Mouse (Mus musculus): Measurements from ENCODE around the gene Wee1.
"Not testable (repeated sequence)": the region's sequence is repeated elsewhere in the genome, so short reads cannot be mapped to it uniquely, and the experiment has no call there.

The Wee1 gene

DNA sequence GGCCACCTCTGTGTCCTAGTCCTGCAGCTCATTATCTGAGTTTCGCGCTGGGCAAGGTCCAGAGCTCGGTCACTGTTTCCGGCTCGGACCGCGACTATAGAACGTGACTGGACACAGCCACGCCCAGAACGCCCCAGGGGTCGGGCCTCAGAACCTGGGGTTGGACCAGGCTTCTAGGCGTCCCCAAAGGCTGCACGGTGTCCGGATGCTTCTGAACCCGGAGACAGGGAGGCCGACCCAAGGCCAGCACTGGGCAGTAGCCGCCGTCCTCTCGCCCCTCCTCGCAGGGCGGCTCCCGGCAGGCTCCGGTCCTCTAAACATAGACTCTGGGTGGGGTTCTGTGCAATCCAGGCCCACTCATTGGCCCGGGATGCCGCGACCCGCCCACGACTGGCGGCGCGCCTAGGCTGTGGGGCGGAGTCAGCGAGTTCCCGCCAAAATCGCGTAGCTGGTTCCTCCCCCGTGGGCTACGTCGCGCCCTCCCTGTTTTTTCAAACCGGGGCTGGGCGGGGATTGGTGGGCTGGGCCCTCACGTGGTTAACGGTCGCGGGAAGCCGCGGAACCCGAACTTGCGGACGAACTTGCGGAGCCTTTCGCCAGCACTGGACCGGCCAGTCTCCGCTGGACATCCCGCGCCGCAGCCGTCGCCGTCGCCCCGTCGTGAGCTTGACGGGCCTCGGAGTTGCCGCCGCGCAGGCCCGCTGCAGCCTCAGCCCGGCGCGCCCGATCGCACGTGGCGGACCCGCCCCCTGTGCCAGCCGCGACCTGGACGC is at the start of gene Wee1:
Gene Wee1, plus strand, starts transcription at position 531 of the 773 bp plus-strand sequence.
- DNase-seq (ENCODE audit: low read depth, low spot score), result peak; percentile 89

DNA sequence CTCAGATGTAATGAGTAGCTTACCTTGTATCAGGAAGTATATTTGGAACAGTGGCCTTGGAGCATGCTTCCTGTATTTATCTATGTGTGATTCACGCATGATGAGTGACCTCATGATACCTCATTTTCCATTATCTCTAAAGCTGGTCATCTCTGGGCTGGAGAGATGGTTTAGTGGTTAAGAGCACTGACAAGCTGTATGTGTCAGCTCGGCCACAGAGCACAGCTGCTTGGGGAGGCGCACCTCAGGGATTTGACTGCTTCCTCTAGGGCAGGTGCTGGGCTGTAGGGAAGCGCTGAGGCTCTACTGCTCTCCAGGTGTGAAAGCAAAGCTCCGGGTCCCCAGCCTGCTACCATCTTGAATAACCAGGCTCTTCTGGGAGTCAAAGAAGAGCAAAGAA is 43.7 kb upstream of the Wee1 start:
- no peak for DNase-seq (ENCODE audit: low read depth, low spot score)

DNA sequence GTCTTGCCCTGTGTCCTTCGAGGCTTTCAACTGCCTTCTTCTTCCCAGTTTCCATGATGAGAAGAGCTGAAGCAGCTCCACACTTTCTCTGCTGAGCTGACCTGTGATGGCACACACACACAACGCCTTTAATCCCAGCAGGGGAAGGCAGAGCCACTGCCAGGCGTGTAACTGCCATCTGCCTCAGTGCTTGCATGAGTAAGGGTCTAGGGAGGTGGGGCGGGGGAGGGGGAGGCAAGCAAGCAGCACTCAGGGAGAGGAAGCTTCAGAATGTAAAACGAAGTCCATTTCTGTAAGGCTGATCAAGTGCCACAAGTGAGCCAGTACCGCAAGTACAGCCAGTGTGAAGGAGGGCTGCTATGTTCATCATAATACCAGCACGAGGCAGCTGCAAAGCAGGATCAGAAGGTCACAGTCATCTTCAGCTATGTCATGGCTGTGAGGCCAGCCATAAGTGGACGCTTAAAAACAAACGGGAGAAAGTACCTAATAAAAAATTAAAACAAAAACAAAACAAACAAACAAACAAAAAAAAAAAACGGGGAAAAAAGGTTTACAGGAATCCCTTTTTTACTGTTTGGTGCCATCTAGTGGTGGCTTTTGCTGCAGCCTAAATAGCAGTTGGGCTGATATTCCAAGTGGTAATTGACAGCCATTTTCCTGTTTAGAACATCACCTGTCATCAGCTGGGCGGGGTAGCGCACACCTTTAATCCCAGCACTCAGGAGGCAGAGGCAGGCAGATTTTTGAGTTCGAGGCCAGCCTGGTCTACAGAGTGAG is 38.3 kb upstream of the Wee1 start:
- no peak for DNase-seq (ENCODE audit: low read depth, low spot score)

DNA sequence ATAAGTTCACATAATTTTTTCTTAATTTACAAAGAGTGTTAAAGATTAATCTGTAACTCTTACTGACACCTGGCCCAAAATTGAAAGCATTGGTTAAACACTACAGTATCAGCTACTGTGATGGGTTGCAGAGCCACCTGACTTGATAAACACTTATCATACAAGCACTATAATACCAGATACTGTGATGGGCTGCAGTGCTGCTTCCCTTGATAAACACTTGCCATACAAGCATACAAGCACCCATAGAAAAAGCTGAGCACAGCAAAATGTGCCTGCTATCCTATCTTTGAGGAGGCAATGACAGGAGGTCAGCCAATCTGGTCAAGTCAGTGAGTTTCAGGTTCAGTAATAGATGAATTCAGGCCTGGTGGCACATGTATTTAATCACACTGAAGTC is 36.6 kb upstream of the Wee1 start:
- DNase-seq (ENCODE audit: low read depth, low spot score), result no peak

DNA sequence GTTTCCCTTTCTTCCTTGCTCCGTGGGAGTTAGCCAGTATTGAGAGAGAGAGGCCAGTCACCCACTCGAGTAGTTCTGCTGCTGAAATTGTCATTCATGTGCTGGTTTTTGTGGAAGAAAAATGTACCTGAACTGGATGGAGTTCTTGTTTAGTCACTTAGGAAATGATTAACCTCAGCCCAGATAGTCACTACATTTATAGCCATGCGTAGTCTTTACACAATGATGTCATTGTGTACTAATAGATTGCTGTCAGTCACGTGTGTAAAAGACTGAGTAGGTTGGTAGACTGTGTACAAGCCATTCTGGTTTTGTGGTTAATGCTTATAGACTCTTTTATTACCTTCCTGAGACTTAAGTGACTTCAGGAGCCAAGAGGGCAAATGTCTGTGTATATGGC is 33.9 kb upstream of the Wee1 start:
- DNase-seq (ENCODE audit: low read depth, low spot score), result no peak

DNA sequence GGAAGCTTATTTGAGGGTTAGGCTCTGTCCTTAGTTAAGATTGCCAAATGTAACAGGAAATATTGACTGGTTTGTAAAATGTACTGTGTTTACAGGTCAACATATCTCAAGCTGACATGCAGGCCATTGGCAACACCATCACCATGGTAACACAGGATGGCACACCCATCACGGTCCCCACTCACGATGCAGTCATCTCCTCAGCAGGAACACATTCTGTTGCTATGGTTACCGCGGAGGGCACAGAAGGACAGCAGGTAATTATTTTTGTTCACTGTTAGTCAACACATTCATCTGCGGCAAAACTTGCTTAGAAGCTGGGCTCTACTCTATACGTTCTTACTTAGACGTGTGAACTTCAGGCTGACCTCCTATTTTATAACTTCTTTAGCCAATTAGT is 30.2 kb upstream of the Wee1 start:
- peak; percentile 34 for DNase-seq (ENCODE audit: low read depth, low spot score)

DNA sequence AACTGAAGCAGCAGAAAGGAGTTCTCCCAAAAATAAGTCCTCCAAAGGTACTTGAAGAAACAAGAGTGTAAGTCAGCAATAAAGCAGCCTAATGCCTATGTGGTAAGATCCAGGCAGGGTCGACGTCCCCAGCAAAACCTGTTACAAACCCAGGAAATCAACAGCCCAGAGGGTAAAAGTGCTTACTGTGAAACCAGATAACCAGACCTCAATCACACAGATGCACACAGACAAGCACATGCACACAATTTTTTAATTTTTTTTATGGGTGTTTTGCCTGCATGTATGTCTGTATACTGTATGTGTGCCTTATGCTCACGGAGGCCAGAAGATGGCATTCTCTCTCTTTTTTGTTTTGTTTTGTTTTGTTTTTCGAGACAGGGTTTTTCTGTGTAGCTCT is 25.5 kb upstream of the Wee1 start:
- DNase-seq (ENCODE audit: low read depth, low spot score), result no peak

DNA sequence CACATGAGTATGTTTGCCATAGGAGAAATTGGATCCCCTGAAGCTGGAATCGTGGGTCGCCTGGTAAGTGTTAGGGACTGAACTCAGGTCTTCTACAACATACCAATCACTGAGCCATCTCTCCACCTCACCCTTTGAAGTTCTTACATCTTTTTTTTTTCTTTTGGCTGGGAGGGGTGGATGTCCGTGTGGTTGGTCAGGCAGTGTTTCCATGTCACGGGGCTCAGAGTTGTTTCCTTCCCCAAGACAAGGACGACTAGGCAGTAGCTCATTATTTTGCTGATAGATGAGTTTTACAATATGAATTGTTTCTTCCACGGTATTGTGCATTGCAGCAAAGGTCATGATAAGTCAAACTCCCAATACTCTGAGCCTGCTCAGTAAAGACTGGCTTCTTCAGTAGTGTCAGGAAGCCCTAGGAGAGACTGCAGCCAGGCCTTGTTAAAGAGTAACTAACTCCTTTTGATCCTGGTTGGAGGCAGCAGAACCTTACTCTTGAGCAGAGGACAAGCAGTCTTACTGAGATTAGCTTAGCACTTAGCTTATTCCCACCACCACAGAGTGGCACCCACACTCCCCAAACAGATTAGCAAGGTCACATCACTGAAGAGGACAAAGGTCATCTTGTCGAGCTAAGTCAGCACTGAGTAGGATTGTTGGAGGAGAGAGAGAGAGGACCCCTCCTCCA is 24.6 kb upstream of the Wee1 start:
- no peak for DNase-seq (ENCODE audit: low read depth, low spot score)

DNA sequence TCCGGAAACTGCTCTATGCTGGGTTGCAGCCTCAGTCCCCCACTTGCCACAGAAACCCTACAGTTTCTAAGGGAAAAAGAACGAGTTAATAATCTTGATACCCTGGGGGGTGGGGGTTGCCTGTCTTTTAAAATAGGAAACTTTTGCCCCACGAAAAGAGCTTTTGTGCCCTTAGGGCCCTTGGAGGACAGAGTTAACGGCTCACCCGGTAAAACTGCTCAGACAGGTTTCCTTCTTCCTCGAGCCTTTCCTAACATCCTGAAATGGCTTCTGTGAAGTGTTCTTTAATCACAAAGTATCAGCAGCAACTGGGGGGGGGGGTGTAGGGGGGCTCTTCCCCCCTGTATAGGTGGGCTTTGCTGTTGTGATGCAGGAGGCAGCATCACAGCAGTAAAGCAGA is 21.0 kb upstream of the Wee1 start:
- DNase-seq (ENCODE audit: low read depth, low spot score), result no peak

DNA sequence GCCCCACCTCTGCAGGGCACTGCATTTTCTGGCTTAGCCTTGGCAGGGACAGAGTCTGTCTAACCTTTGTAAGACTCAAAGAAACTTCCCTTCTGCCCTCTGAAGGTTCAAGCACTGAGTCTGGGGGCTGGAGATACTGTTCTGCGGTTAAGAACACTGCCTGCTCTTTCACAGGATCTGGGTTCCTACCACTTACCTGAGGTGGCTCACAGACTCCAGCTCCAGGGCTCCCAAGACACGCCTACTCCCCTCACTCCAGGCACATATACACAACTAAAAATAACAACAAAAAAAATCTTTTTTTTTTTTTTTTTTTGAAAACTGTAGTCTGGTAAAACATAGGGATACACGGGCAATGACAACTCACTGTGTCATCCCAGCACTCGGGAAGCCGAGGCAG is 20.6 kb upstream of the Wee1 start:
- no peak for DNase-seq (ENCODE audit: low read depth, low spot score)

DNA sequence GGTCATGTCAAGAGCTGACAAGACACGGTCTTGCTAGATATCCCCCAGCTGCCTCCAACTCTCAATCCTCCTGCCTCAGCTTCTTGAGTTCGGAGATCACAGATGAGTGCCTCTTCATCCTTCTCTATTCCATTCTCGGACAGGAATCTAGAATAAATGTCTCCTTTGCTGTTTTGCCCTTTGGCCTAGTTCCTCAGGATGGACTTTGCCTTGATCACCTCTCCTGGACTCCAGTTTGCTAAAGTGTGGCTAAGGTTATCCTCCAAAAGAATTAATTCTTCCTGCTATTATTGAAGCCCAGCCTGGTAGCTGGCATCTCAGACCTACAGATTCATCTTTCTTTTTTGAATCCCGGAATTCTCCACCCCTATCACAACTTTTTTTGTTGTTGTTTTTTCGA is 16.8 kb upstream of the Wee1 start:
- DNase-seq (ENCODE audit: low read depth, low spot score), result no peak

DNA sequence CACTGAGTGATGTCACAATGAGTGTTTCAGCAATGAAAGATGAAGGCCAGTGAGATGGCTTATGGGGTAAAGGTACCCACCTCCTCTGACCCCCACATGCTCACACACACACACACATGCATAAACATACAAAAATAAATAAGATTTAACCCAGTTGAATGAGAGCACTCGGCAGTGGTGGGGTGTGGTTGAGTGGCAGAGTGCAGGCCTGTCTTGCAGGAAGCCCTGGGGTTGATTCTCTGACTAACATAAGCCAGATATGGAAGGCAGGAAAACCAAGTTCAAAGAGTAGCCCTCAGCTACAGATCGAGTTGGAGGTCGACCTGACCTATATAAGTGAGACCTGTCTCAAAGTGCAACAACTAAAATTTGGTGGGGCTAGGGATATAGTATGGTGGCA is 15.2 kb upstream of the Wee1 start:
- no peak for DNase-seq (ENCODE audit: low read depth, low spot score)

DNA sequence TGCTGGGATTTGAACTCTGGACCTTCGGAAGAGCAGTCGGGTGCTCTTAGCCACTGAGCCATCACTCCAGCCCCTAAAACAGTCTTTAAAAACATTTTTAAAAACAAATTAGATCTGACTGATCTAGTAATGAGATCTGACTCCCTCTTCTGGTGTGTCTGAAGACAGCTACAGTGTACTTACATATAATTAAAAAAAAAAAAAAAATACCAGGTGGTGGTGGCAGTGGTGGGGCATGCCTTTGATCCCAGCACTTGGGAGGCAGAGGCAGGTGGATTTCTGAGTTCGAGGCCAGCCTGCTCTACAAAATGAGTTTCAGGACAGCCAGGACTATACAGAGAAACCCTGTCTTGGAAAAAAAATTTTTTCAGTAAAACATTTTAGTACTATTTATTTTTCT is 13.3 kb upstream of the Wee1 start:
- not testable (repeated sequence) for DNase-seq (ENCODE audit: low read depth, low spot score)

DNA sequence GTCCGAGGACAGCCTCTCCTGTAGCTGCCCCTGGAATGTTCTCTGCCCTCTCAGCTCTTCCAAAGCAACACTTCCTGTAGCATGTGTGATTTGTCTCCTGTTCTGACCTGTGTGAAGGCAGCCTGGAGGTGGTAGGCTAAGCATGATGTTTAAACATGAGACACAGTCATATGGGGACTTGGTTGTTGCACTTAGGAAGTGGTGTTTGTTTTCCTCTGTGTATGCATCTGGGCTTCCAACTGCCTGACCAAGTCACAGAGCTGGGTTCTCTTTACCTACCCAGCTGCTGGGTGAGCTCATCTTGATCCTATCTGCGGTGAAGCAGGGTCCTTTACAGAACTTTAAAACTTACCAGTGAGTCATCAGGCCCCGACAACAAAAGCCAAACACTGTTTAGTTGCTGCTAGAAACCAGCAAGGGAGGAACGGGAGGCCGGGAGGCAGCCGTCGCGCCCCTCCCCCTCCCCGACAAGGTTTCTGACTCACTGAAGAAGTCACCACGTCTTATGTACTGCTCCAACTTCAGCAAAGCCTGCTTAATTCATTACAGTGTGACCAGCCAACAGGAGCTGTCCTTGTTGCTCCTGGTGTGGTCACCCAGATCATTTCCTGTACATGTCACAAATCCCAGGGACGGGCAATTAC is 12.8 kb upstream of the Wee1 start:
- no peak for DNase-seq (ENCODE audit: low read depth, low spot score)

DNA sequence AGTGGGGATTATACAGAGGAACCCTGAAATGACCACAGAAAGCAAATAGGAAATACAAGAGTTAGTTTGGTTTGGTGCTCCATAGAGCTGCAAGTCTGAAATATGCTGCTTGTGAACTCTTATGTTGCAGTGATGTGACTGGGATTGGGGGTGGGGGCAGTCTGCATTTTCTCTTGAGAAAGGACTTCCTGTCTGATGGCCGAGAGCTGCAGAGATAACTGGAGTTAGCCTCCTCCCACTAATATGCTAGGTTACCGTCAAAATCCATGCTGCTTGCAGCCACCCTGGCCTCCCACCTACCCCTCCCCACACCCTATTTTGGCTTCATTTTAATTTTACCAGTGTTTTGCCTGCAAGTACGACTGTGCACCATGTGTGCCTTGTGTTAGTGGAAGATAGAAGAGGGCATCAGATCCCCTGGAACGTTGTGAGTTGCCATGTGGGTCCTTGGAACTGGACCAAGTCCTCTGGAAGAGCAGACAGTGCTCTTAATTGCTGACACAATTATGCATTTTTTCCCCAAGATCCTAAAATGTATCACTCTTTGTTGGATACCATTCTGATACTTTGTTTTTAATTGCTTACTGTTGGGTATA is 11.7 kb upstream of the Wee1 start:
- no peak for DNase-seq (ENCODE audit: low read depth, low spot score)

DNA sequence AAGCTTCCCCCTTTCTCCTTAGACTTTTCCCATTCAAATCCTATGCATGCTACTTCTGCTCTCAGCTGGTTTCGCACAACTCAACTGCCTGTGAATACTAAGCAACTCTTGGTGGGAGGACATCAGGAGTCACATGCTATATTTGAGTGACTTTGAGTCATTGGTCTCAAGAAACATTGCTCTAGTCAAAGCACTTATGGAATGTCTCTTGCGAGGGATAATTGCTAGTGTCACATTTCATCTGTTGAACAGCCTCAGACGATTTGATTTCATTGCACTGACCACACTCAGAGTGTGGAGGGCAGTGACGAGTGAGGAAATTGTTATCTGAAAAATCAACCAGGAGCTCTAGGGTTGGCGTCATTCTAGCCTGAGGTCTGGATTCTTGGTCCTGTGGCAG is 7.1 kb upstream of the Wee1 start:
- no peak for DNase-seq (ENCODE audit: low read depth, low spot score)

DNA sequence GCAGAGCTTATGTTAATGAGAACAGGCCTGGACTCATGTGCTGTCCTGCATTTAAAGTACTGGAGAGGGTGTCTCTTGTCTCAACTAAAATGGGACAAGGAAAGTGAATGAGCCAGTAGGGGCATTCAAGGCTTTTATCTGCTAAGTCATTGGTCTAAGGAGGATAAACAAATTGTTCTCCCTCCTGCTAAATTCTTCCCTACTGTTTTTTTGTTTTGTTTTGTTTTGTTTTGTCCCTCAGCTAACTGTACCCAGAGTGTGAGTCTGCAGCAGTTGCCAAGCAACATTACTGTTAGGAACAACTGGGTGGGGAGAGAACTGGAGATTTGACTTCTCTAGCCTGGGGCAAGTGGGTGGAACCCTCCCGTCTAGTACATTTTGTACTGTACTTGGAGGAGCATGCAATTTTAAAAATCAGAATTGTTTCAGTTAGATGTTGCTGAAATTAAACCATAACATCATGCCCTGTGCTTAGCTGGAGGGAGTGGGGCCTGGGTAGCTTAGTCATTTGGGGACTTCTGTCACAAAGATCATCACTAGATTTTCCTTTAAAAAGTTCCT is 5.0 kb upstream of the Wee1 start:
- DNase-seq (ENCODE audit: low read depth, low spot score), result no peak

DNA sequence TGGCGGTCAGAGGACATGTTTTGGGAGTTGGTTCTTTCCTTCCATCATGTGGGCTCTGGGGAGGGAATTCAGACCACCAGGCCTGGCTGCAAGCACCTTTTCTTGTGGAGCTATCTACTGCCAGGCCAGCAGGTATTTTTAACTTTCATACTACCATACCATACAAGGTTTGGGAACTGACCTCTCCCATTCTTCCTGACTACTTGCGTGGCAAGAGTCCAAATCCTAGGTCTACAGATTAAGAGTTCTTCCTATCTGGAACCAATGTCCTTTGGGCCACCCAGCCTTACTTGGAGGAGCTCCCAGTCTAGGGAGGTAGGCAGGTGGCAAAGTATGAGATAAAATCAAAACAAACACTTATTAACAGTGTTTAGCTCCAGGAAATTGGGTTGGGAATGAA is 3.4 kb upstream of the Wee1 start:
- DNase-seq (ENCODE audit: low read depth, low spot score), result no peak

DNA sequence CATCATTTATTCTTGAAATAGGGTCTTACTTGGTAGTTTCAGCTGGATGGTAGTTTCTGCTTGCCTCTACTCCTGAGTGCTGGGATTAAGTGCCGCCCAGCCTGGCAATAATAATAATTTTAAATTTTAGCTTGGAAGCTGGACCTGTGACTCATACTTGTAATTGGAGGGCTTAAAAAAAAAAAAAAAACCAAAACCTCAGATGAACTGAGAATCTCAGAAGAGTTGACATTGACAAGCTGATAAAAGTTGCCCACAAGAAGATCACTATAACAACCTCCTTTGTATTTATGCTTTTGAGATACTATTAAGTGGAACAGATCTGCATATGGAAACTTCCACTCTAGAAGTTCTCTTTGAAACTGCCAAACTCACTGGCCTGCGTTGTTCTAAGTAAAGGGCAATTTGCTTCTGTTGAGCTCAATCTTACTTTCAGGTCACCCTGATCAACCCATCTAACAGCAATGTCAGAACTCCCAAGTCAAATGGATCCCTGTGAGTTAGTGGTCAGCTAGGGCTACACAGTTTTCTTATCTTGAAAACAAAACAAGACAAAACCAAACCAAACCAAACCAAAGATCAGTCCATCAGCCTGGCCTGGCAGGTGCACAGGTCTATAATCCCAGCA is 1.6 kb upstream of the Wee1 start:
- DNase-seq (ENCODE audit: low read depth, low spot score), result no peak

DNA sequence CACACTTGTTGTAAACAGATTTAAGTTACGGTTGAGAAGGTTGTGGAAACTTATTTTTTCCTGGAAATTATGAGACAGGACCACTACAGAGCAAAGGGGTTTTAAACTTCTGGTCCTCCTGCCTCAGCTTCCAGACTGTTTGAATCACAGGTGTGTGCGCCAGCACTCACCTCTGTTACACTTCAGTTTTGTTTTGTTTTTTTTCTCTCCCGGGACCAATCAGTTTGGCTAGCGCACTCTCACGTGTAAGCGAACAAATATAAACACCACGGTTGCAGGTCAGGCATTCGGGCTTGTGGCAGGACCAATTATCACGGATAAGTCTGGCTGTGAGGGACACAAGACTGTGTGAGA is 707 bp upstream of the Wee1 start:
- DNase-seq (ENCODE audit: low read depth, low spot score), result no peak

DNA sequence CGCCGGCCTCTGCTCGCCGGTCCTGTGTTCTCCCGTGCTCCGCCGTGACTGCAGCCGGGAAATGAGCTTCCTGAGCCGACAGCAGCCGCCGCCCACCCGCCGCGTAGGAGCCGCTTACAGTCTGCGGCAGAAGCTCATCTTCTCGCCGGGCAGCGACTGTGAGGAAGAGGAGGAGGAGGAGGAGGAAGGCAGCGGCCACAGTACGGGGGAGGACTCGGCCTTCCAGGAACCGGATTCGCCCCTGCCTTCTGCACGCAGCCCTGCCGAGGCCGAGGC is 381 bp downstream of the Wee1 start:
- DNase-seq (ENCODE audit: low read depth, low spot score), result no peak
